Mouse (Mus musculus): ENCODE measurements around the gene Timd2.
"Not testable (repeated sequence)": the region's sequence is repeated elsewhere in the genome, so short reads cannot be mapped to it uniquely, and the experiment has no call there.

Gene Timd2

DNA sequence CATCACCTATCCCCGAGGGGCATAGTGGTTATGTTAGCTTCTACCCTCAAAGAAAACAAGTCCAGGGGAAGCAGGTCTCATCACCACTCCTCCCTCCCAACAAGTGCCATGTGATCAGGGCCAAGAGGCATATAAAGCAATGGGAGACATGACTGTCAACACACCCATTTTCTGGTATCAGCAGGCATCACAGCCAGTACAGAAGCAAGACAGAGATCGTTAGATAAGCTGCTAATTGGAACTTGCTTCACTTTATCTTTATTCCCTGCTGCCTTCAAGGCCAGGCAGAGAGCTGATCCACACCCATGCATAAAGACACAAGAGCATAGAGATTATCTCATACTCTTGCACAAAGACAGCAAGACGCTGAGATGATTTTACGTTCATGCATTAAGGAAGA, 43.6 kb downstream of the Timd2 start:
- DNase-seq (ENCODE audit: low spot score), result no peak

DNA sequence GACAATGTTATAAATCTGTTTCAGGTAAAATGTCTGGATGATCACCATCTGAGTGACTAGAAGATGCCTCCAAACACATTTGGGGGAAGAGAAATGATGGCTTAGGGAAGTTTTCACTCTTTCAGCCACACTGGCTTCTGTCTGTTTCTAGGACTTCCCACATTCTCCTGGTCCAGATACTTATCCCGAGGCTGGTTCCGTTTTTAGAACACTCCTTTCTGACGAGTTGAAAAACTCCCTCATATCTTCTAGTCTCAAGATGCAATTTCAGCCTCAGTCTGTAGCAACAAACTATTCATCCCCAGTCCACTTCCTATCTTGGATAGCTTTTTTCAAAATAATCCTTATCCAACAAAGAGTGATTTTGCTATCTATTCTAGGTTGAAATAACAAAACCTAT, 54.4 kb downstream of the Timd2 start:
- DNase-seq (ENCODE audit: low spot score), result no peak

DNA sequence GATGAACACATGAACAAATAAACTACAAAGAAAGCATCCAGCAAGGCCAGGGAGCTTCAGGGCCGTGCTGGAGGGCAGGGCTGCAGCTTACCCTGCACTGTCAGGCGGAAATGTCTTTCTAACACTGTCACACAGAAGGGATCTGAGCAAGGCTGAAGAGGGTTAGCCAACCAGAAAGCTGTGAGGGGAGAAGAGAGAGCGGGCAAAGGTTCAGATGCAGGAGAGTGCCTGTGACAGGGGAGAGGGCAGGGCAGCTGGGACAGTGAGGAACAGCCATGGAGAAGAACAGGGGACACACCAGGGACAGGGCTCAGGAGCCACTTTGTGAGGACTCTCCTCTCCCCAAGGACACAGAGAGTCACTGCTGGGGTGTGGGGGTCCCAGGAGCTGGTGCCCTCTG, 57.2 kb downstream of the Timd2 start:
- not testable (repeated sequence) for DNase-seq (ENCODE audit: low spot score)

DNA sequence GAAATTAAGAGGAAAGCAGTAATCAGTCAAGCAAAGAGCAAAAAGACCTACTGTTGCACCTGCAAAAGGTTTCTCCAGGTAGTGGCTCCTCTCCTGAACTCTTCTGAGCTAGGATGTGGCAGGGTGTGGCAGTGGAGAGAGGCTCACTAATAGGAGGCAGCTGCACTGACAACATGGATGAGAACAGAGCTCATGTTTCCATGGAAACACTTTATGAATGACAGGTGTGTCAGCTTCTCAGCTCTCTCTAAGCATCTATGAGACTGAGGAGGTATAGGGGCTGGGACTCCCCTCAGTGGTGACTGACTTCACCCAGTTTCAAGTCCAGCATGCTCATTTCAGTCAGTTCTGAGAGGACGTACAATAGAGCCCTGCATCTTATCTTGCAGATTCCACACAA, 62.0 kb downstream of the Timd2 start:
- DNase-seq (ENCODE audit: low spot score), result no peak

DNA sequence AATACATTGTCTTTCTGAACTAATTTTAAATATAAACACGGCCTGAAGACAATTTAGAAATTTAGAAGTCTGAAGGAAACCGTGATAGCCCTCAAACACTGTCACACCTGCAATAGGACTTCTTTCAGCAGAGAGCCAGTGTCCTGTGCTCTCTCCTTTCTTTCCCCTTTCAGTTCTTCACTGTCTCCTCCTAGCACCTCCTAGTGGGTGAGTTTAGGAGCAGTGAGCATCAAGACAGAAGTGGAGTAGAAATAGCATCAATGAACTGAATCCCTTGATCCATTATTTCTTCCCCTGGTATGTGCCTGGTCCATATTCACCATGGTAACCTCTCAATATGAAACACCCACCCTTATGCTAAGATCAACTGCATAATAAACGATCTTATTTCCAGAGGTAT, 70.3 kb downstream of the Timd2 start:
- no peak for DNase-seq (ENCODE audit: low spot score)

DNA sequence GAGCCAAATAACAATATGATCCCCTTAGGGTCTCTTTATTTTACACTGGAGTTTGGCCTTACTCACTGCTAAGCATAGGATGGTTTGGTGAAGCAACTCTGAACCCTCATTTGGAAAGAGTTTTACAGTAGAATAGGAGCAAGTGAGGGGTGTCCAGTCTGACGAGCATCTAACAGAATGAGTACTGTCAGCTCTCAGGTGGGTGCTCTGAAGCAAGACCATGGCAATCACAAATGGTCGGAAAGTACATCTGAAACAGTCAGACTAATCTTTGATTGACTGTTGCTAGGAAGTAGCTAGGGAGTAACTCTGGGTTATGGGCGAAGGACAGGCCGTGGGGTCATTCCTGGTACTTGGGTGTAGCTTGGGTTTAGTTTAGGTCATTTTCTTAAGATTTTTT, 71.3 kb downstream of the Timd2 start:
- not testable (repeated sequence) for DNase-seq (ENCODE audit: low spot score)

DNA sequence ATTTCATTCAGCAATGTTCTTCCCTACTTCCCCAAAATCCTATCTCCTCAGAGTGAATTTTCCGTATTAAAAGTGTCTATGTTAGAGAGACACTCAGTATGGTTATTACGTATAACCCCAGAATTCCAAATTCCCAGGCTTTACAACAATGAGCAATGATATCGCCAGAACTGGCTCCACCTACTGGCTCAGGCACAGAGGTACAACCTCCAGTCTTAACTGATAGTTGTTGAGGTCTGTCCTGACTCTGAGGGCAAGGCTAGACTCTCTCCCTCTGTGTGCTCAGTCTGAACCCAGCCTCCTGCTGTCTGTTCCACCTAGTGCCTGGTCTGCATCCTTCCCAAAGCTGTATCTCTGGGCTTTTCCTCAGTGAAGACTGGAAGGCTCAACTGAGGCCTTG, 75.2 kb downstream of the Timd2 start:
- DNase-seq (ENCODE audit: low spot score), result no peak

DNA sequence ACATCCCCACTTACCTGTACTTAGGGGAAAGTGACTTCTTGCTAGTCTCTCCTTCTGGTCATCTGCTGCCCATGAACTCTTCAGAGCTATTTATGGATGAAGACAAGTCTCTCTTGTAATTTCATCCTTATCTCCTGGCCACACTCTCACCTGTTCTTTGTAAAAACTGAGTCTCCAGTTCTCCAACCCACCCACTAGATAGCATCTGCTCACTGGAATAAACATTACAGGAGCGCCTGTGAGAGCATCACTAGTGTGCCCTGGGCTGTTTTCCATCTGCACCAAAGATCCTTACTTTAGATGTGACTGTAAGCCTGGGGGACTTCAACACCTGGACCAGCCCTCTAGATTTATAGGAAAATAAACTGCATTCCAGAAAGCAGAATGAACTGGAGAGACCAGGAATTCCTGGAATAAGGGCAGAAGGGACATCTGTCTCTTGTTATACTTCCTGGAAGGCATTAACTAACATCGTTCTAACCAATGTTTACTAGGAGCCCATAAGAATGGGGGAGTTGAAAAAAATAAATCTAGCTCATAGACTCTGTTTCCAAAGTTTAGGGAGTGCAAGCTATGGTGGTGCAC, 77.6 kb downstream of the Timd2 start, which contains the start of gene Dppa1:
Gene Dppa1 (minus strand): TSS at position 51 of the 585 bp plus-strand sequence.
- no peak for DNase-seq (ENCODE audit: low spot score)

DNA sequence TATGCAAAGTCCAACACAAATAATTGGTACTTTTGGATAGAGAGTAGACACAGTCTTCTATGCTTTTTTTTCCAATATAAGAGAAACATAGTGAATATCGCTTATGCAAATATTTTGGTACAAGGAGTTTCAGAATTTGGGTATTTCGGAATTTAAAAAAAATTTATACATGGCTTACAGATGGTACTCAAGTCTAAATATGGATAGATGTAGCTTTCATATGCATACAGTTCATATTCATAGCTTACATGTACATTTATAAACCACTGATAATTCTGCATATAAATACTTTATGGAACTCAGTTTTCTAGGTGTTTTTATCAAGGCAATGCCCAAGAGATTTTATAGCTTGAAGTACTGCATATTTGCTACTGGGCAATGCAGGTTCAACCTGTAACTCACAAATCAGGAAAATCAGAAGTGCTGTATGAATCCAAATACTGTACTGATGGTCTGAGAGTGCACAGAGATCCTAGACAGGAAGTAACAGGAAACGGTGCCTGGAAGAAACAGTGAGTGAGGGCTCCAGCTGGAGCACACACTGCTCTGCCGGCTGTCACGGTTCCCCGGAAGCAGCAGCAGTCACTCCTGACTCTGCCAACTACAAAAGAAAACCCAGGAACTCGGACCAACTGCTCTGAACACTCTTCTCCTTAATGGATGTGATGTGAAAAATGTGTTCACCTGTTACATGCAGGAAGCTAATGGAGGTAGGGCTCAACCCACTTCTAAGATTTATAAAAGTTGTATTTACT, 86.3 kb downstream of the Timd2 start:
- DNase-seq (ENCODE audit: low spot score), result no peak

DNA sequence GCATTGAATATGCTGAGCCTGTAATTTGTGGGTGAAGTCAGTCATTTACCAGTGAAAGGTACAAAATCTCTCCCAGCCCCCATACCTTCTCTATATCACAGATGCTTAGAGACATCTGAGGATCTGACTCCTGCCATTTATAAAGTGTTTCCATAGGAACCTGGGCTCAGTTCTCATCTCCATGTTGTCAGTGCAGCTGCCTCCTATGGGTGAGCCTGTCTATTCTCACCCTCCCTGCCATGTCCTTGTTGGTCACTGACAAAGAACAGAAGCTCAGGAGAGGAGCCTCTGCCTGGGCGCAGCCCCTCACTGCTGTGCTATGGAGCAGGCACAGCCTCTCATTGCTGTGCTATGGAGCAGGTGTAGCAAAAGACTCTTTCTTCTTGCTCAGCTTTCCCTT, 86.9 kb downstream of the Timd2 start:
- no peak for DNase-seq (ENCODE audit: low spot score)

All from testis, postnatal 14 days (tissue).